Mouse (Mus musculus): ENCODE measurements around the gene Tbc1d25. TPM values are rescaled to one million over a fixed set of nuclear protein-coding genes. Genes with fewer than 3 reads are reported as not detected.

Tbc1d25 gene
- total RNA-seq, 4 experiments from 2014 or later = 12.7 to 15.0 (median 14.8) TPM

- no peak for DNase-seq (ENCODE audit: low spot score in 2 of 2)
Measured at GRCm38 (mm10) chrX:8105019-8105418, 71.0 kb downstream of the Tbc1d25 start.

Other genes starting within 250 kb of the Tbc1d25 start
- gene Eras, start 247.6 kb downstream of the Tbc1d25 start, total RNA-seq (2022) = not detected
- gene Hdac6, start 228.3 kb downstream of the Tbc1d25 start, total RNA-seq (2022) = 10 to 100 TPM; 45.1 to 52.4 (median 46.9) TPM
- not detected for gene Gata1, start 198.1 kb downstream of the Tbc1d25 start, total RNA-seq (2022)
- gene Glod5, start 157.7 kb downstream of the Tbc1d25 start, total RNA-seq (2022) = 1 to 10 TPM in 2 of 4 experiments, under 1 TPM in 1, not detected in 1; 0.63 to 1.2 (median 1.1) TPM
- 10 to 100 TPM; 24.7 to 27.5 (median 26.6) TPM for gene Suv39h1, start 101.4 kb downstream of the Tbc1d25 start, total RNA-seq (2022)
- gene Was, start 85.7 kb downstream of the Tbc1d25 start, total RNA-seq (2022) = 1 to 10 TPM in 3 of 4 experiments, under 1 TPM in 1; 0.82 to 3.6 (median 2.0) TPM
- gene Wdr13, start 43.3 kb downstream of the Tbc1d25 start, total RNA-seq (2022) = 100 to 1,000 TPM; 176 to 202 (median 193) TPM
- 100 to 1,000 TPM; 134 to 198 (median 155) TPM for gene Rbm3, start 30.3 kb downstream of the Tbc1d25 start, total RNA-seq (2022)
- 10 to 100 TPM; 27.4 to 35.9 (median 33.1) TPM for gene Ebp, start 17.3 kb upstream of the Tbc1d25 start, total RNA-seq (2022)
- gene Porcn, start 30.3 kb upstream of the Tbc1d25 start, total RNA-seq (2022) = 10 to 100 TPM; 66.0 to 71.8 (median 70.8) TPM
- gene Ftsj1, start 76.2 kb upstream of the Tbc1d25 start, total RNA-seq (2022) = 10 to 100 TPM; 21.8 to 24.3 (median 23.1) TPM
- 1 to 10 TPM; 3.0 to 4.2 (median 3.7) TPM for gene Slc38a5, start 95.0 kb upstream of the Tbc1d25 start, total RNA-seq (2022)
- gene Ssxb10, start 151.2 kb upstream of the Tbc1d25 start, total RNA-seq (2022) = not detected
- gene Ssxb9, start 190.8 kb upstream of the Tbc1d25 start, total RNA-seq (2022) = not detected
- not detected for gene Ssxb1, start 237.1 kb upstream of the Tbc1d25 start, total RNA-seq (2022)